Mouse (Mus musculus) thymus, adult 2 months (tissue): ENCODE data around the gene Scnn1a.

Experiments used
- CTCF ChIP-seq: fragments of 200-500 bp; IDR thresholded peaks from 2 replicates; pipeline ENCODE4 v1.5.1; 2012; ENCODE audit warnings: mild to moderate bottlenecking, control low read depth, low read length, moderate library complexity, borderline replicate concordance; ENCODE audit not compliant: control insufficient read depth, poor library complexity, insufficient read depth; ENCODE audit errors: extremely low read depth
- POLR2A ChIP-seq: fragments of 200-500 bp; IDR thresholded peaks from 2 replicates; pipeline ENCODE4 v1.6.1; 2012; ENCODE audit warnings: mild to moderate bottlenecking, low read length, control low read depth, moderate library complexity; ENCODE audit not compliant: control insufficient read depth, poor library complexity, insufficient read depth; ENCODE audit errors: extremely low read depth

DNA sequence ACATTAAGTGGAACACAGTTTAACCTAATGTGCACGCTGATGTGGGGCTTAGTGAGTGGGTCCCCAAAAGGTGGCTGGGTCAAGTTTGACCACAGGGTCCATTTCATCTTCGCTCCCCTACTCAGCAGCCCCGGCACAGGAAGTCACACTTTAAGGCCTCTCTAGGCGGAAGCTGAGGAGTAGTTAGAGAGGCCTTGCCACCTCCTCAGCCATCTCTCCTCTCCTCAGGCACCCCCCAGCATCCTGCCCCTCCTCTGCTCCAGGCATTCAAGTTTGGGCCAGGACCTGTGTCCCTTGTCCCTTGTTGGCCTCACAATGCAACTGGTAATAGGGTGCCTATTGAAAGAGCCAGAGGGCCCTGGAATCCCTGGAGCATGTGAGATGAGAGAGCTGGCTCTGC, 33.2 kb downstream of the Scnn1a start:
- no peak for TF ChIP-seq CTCF
- TF ChIP-seq POLR2A, result no peak
